Mouse (Mus musculus) left cerebral cortex, postnatal 14 days (tissue): ENCODE results near the gene Gm1043. TPM values are rescaled to one million over a fixed set of nuclear protein-coding genes. Genes with fewer than 3 reads are reported as not detected.

Source experiments
- DNase-seq, 2 experiments: peaks; one replicate each; pipeline ENCODE4 v3.0.0; 2021 to 2022; ENCODE audit warnings: low spot score in 2 of 2, mixed read lengths in 1 of 2
- intact Hi-C: fragments of 180-260 bp; cut with DNase I; formaldehyde crosslinking; loops from one replicate; pipeline ENCODE4 v1.15.1; 2025
- total RNA-seq, 2 experiments: library from RNA; stranded (reverse); gene quantifications; 2 replicates each; pipeline ENCODE4 v1.2.3; 2021

The Gm1043 gene
- total RNA-seq, 2 experiments from 2014 or later: 26.0 to 28.3 TPM

DNA sequence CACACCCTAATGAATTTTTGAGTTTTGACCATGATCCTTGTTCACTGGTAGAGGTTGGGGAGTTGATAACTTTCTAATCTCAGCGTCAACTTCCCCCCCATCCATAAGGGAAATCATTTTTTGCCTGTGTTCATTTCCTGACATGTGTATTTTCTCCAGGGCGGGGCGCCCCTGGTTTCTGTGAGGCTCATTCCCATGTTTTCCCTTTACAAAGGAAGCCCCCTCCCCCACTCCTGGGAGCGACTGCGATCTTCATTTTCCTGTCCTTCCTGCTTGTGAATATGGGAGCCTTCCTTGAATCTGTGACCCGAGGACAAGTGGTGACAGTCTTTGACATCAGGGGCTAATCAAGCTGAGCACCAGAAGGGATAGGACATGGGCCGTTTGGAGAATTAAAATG is 171.7 kb downstream of the Gm1043 start:
- no peak for DNase-seq
- intact Hi-C loops: no loop called here

DNA sequence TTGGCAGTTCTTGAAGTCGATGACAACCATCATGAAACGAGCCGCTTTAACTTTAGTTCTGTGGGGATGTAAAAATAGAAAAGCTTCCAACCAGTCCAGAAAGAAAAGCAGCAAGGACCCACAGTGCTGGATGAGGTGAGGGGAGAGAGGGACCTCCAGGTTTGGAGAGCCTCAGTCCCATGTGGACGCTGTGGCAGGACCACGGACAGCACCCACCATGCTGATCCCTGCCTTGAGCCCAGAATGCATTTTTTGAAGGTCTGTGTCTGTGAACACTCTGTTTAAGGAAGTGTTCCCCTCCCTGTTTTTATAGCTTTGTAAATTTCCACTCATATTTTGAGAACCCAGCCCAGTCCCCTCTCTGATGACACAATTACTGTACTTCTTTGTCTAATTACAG is 172.1 kb downstream of the Gm1043 start:
- intact Hi-C loops: no loop called here
- DNase-seq: no peak

DNA sequence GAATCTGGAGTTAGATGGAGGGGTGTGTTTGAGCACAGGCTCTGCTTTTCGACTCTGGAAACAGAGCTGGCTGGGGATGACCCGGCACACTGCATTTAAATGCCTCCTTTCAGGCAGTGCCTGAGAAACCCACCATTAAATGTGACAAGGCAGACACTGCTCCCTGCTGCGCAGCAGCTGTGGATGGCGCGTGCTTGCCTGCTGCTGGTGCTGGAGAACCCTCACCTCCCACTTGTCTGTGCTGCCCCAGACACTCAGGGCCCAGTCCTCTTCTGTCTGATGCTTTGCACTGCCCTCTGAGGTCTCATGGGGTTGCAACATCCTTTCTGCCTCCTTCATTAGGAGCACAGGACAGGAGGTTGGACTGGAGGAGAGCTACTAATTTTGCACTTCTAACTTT is 176.6 kb downstream of the Gm1043 start:
- intact Hi-C loops: no loop called here

DNA sequence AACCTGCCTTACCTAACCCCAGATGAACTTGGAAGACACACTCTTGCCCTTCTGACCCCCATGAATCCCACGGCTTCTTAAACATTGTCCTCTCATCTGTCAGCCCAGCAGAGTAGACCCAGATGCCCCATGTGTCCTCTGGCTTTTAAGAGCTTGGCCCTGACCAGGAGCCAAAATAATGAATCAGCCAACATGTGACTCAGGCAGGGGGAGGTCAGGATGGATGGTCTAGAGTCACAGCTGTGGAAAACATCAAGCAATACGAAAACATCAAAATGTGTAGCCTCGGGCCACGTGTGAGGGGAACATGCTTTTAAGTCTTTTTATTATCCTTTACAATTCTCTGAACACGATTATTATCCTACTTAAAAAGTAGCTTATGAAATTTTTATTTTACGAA is 178.6 kb downstream of the Gm1043 start:
- intact Hi-C loops: no loop called here

More for the DNA sequence above, 176.6 kb downstream of the Gm1043 start:
- no peak for DNase-seq

More for the DNA sequence above, 178.6 kb downstream of the Gm1043 start:
- no peak for DNase-seq

Other genes starting within 250 kb of the Gm1043 start
- 100 to 1,000 TPM; 455 to 479 TPM for gene Ppp2r2c, start 216.9 kb upstream of the Gm1043 start, total RNA-seq
- gene Wfs1, start 96.2 kb upstream of the Gm1043 start, total RNA-seq: 100 to 1,000 TPM in 1 of 2 experiments, 10 to 100 TPM in 1; 94.8 to 121 TPM
- 100 to 1,000 TPM; 376 to 387 TPM for gene Crmp1, start 156.6 kb downstream of the Gm1043 start, total RNA-seq